ENCODE assay signal across 20 mouse cellular contexts in the genomic region with DNA sequence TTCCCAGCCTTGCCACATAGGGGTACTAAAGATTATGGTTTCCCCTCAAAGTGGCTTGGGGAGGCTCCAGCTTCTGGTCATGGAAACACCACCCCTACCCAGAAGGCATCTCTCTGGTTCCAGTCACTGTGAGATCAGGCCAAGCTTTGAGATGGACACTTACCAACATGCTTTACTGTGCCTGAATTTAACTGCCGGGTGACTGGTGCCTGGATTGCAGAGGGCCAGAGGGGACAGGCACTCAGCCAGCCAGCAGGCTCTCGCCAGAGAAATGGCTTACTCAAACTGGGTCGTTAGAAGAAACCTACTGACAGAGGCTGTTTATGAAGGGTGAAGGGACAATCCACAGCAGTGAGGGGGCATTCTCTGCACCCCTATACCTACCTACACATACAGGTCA. TPM values are rescaled to one million over a fixed set of nuclear protein-coding genes. Genes with fewer than 3 reads are reported as not detected.
DNase-seq lines count a peak whose midpoint lies in the region; ATAC-seq lines count a peak whose summit lies in the region.
"Had no signal": no experiment of that assay in that cellular context is flagged by ENCODE, and none has a peak within 500 bp of the region (broad histone marks: within the 10 kb centered on the region; RNA-seq: fewer than 3 reads in every experiment).

No protein-coding gene starts in this region.

- no peak overlapping the region for H3K4me3 ChIP-seq in kidney, embryonic 15.5 days (replicated peaks)
- H3K4me3 ChIP-seq in intestine, embryonic 15.5 days (replicated peaks) = no peak overlapping the region
- H3K4me3 ChIP-seq: embryonic facial prominence, embryonic 15.5 days; neural tube, embryonic 12.5 days had no signal

- WGBS in kidney, embryonic 15.5 days = 43% methylated on average over 3 of the region's 3 CpGs
- WGBS in intestine, embryonic 15.5 days = 39% methylated on average over 3 of the region's 3 CpGs

- no peaks in the 10 kb centered on the region for H3K9me3 ChIP-seq in kidney, embryonic 15.5 days (replicated peaks)
- no peaks in the 10 kb centered on the region for H3K9me3 ChIP-seq in intestine, embryonic 15.5 days
- H3K9me3 ChIP-seq: embryonic facial prominence, embryonic 15.5 days; neural tube, embryonic 12.5 days had no signal

- peak; percentile 67 for DNase-seq in adrenal gland, postnatal 10 days
- no peak for DNase-seq in adrenal gland, adult 18-20 months (ENCODE audit: low spot score in 2 of 2)
- DNase-seq in kidney, adult 11 months = peak; percentile 34
- DNase-seq in kidney, adult 18-20 months = no peak
- DNase-seq in lung, postnatal 14 days = peak; percentile 63
- DNase-seq in neural tube, embryonic 10.5 days (ENCODE audit: extremely low spot score, low spot score) = no peak
- DNase-seq: layer of hippocampus, adult 9-11 months had no signal

- ATAC-seq in kidney, embryonic 15.5 days (replicated peaks; ENCODE audit: low FRiP score) = no peak
- no peak for ATAC-seq in intestine, embryonic 15.5 days
- ATAC-seq: forebrain, embryonic 16.5 days; inflammation-experienced regulatory T-cells, adult 6 months; midbrain, embryonic 16.5 days; Patski had no signal

- peaks cover 27% of the 10 kb centered on the region for H3K4me1 ChIP-seq in kidney, embryonic 15.5 days
- peaks cover 3% of the 10 kb centered on the region for H3K4me1 ChIP-seq in intestine, embryonic 15.5 days (replicated peaks)
- H3K4me1 ChIP-seq: embryonic facial prominence, embryonic 15.5 days had no signal

- H3K27me3 ChIP-seq in kidney, embryonic 15.5 days = no peaks in the 10 kb centered on the region
- H3K27me3 ChIP-seq in intestine, embryonic 15.5 days (replicated peaks) = peaks cover 67% of the 10 kb centered on the region
- H3K27me3 ChIP-seq: Patski had no signal

- 0 out of 2 replicates have a peak overlapping the region, but pooled peaks have one; percentile 9 for H3K27ac ChIP-seq in kidney, embryonic 15.5 days
- H3K27ac ChIP-seq in intestine, embryonic 15.5 days = no peak overlapping the region
- H3K27ac ChIP-seq: embryonic facial prominence, embryonic 15.5 days; neural tube, embryonic 12.5 days had no signal

- no peaks in the 10 kb centered on the region for H3K36me3 ChIP-seq in kidney, embryonic 15.5 days
- H3K36me3 ChIP-seq in intestine, embryonic 15.5 days = no peaks in the 10 kb centered on the region
- H3K36me3 ChIP-seq: embryonic facial prominence, embryonic 15.5 days; neural tube, embryonic 12.5 days had no signal

- H3K4me2 ChIP-seq in kidney, embryonic 15.5 days = no peak overlapping the region
- no peak overlapping the region for H3K4me2 ChIP-seq in intestine, embryonic 15.5 days (replicated peaks)
- H3K4me2 ChIP-seq: embryonic facial prominence, embryonic 15.5 days; neural tube, embryonic 12.5 days had no signal

- H3K9ac ChIP-seq in kidney, embryonic 15.5 days = no peak overlapping the region
- H3K9ac ChIP-seq in intestine, embryonic 15.5 days = no peak overlapping the region
- H3K9ac ChIP-seq: embryonic facial prominence, embryonic 15.5 days; neural tube, embryonic 12.5 days had no signal

RNA-seq across cellular contexts. Expression of gene Kbtbd13, which starts 7.2 kb away (rescaled TPM):
- 1 to 10 TPM in 1 of 2 experiments, under 1 TPM in 1; 0.84 to 3.9 TPM for total RNA-seq in adrenal gland, postnatal 10 days (2021)
- under 1 TPM; 0.17 to 0.26 TPM for total RNA-seq in adrenal gland, adult 18-20 months (2021)
- polyA plus RNA-seq in kidney, embryonic 15.5 days (2015; fragmentation: Nextera tagmentation; extraction: Ambion mirVana) = 2.2 TPM in 2 replicates
- polyA plus RNA-seq in intestine, embryonic 15.5 days (2015; fragmentation: Nextera tagmentation; extraction: Ambion mirVana) = 2.5 and 2.6 TPM in 2 replicates
- polyA plus RNA-seq: inflammation-experienced regulatory T-cells, adult 6 months had no signal

RNA-seq across cellular contexts. Expression of gene Rasl12, which starts 14.0 kb away (rescaled TPM):
- 10 to 100 TPM; 32.3 to 76.7 TPM for total RNA-seq in adrenal gland, postnatal 10 days (2021)
- 10 to 100 TPM in 1 of 2 experiments, 1 to 10 TPM in 1; 5.7 to 31.8 TPM for total RNA-seq in adrenal gland, adult 18-20 months (2021)
- 13.4 and 16.1 TPM in 2 replicates for polyA plus RNA-seq in kidney, embryonic 15.5 days (2015; fragmentation: Nextera tagmentation; extraction: Ambion mirVana)
- polyA plus RNA-seq in intestine, embryonic 15.5 days (2015; fragmentation: Nextera tagmentation; extraction: Ambion mirVana) = 4.2 and 4.7 TPM in 2 replicates
- total RNA-seq: megakaryocyte progenitor cell, adult 5-6 weeks had no signal

RNA-seq across cellular contexts. Expression of gene Ubap1l, which starts 23.4 kb away (rescaled TPM):
- total RNA-seq in adrenal gland, postnatal 10 days (2021) = under 1 TPM in 1 of 2 experiments, not detected in 1; 0.45 TPM
- total RNA-seq in adrenal gland, adult 18-20 months (2021) = under 1 TPM; 0.45 to 0.86 TPM
- 0.14 and 0.31 TPM in 2 replicates for polyA plus RNA-seq in kidney, embryonic 15.5 days (2015; fragmentation: Nextera tagmentation; extraction: Ambion mirVana)
- polyA plus RNA-seq in intestine, embryonic 15.5 days (2015; fragmentation: Nextera tagmentation; extraction: Ambion mirVana) = 0.21 and 0.40 TPM in 2 replicates
- total RNA-seq: hematopoietic stem cell, adult 5-6 weeks; megakaryocyte progenitor cell, adult 5-6 weeks had no signal
- polyA plus RNA-seq: embryonic facial prominence, embryonic 15.5 days had no signal

RNA-seq across cellular contexts. Expression of gene Pdcd7, which starts 38.4 kb away (rescaled TPM):
- total RNA-seq in adrenal gland, postnatal 10 days (2021) = 10 to 100 TPM; 13.6 to 17.1 TPM
- total RNA-seq in adrenal gland, adult 18-20 months (2021) = 10 to 100 TPM; 18.0 to 18.6 TPM
- polyA plus RNA-seq in kidney, embryonic 15.5 days (2015; fragmentation: Nextera tagmentation; extraction: Ambion mirVana) = 9.2 and 9.8 TPM in 2 replicates
- 8.7 TPM in 2 replicates for polyA plus RNA-seq in intestine, embryonic 15.5 days (2015; fragmentation: Nextera tagmentation; extraction: Ambion mirVana)

RNA-seq across cellular contexts. Expression of gene Slc51b, which starts 38.5 kb away (rescaled TPM):
- under 1 TPM; 0.45 to 0.78 TPM for total RNA-seq in adrenal gland, postnatal 10 days (2021)
- total RNA-seq in adrenal gland, adult 18-20 months (2021) = not detected
- 3.1 and 4.3 TPM in 2 replicates for polyA plus RNA-seq in kidney, embryonic 15.5 days (2015; fragmentation: Nextera tagmentation; extraction: Ambion mirVana)
- polyA plus RNA-seq in intestine, embryonic 15.5 days (2015; fragmentation: Nextera tagmentation; extraction: Ambion mirVana) = 7.4 and 8.7 TPM in 2 replicates
- total RNA-seq: gastrocnemius, postnatal 36 days; hematopoietic stem cell, adult 5-6 weeks; left cerebral cortex, postnatal 10 days; megakaryocyte progenitor cell, adult 5-6 weeks had no signal
- polyA plus RNA-seq: embryonic facial prominence, embryonic 15.5 days; forebrain, embryonic 16.5 days; inflammation-experienced regulatory T-cells, adult 6 months; midbrain, embryonic 16.5 days; neural tube, embryonic 12.5 days; spleen, adult 2 months had no signal

Comparison
In these comparisons a context has a peak if more than half of its experiments do, and no peak if none do; other contexts are left out.
1. DNase-seq: peak in adrenal gland, postnatal 10 days (single experiment), kidney, adult 11 months (single experiment) and lung, postnatal 14 days (single experiment); none in adrenal gland, adult 18-20 months (0 of 2), kidney, adult 18-20 months (single experiment) and neural tube, embryonic 10.5 days (single experiment).